Mouse (Mus musculus): ENCODE results near the gene Ddx52. TPM values are rescaled to one million over a fixed set of nuclear protein-coding genes. Genes with fewer than 3 reads are reported as not detected.

Gene Ddx52
- total RNA-seq, 2 experiments from 2014 or later = 28.1 to 62.9 TPM

DNA sequence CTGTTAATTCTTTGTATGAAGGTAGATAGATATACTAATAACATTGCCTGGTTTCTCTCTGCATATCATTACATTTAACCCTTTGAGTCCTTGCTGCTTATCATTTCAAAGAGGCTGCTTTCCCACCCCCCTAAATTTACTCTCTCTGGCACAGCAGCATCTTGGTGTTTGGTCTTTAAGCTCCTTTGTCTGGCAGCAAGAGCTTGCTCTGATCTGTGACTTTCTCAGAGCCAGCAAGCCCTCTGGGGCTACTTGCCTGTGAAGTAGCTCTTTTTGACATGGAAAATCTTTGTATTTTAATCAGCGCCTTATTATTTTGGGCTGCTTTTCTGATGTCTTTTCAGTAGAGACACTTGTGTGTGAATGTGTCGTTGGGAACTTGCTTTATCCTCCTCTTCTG, 69.7 kb downstream of the Ddx52 start:
- ATAC-seq (ENCODE audit: poor library complexity, severe bottlenecking) = no peak

Other genes with a start within 250 kb of the Ddx52 start
- gene Wfdc17, start 238.1 kb upstream of the Ddx52 start, total RNA-seq (2015) = 379 and 412 TPM in 2 replicates
- 127 and 155 TPM in 2 replicates for gene Wfdc17, start 238.1 kb upstream of the Ddx52 start, total RNA-seq (2017)
- 1.4 and 6.2 TPM in 2 replicates for gene Wfdc18, start 233.0 kb upstream of the Ddx52 start, total RNA-seq (2015)
- gene Wfdc18, start 233.0 kb upstream of the Ddx52 start, total RNA-seq (2017) = 1.3 and 3.9 TPM in 2 replicates
- 528 and 641 TPM in 2 replicates for gene Wfdc21, start 195.1 kb upstream of the Ddx52 start, total RNA-seq (2015)
- gene Wfdc21, start 195.1 kb upstream of the Ddx52 start, total RNA-seq (2017) = 492 and 635 TPM in 2 replicates
- gene Heatr6, start 188.4 kb upstream of the Ddx52 start, total RNA-seq (2015) = 13.0 and 17.0 TPM in 2 replicates
- gene Heatr6, start 188.4 kb upstream of the Ddx52 start, total RNA-seq (2017) = 13.2 and 19.8 TPM in 2 replicates
- not detected in 2 replicates for gene Hnf1b, start 92.0 kb upstream of the Ddx52 start, total RNA-seq (2015)
- gene Hnf1b, start 92.0 kb upstream of the Ddx52 start, total RNA-seq (2017) = not detected in 2 replicates
- 25.7 and 27.7 TPM in 2 replicates for gene Synrg, start 22.4 kb downstream of the Ddx52 start, total RNA-seq (2015)
- 20.6 and 23.8 TPM in 2 replicates for gene Synrg, start 22.4 kb downstream of the Ddx52 start, total RNA-seq (2017)
- gene Dusp14, start 127.2 kb downstream of the Ddx52 start, total RNA-seq (2015) = not detected in 2 replicates
- gene Dusp14, start 127.2 kb downstream of the Ddx52 start, total RNA-seq (2017) = not detected in 2 replicates
- gene Tada2a, start 187.5 kb downstream of the Ddx52 start, total RNA-seq (2015) = 4.9 and 7.2 TPM in 2 replicates
- 5.5 and 6.4 TPM in 2 replicates for gene Tada2a, start 187.5 kb downstream of the Ddx52 start, total RNA-seq (2017)
- gene Acaca, start 187.6 kb downstream of the Ddx52 start, total RNA-seq (2015) = 15.0 and 16.6 TPM in 2 replicates
- gene Acaca, start 187.6 kb downstream of the Ddx52 start, total RNA-seq (2017) = 16.6 and 23.9 TPM in 2 replicates
- not detected in 2 replicates for gene Gm11437, start 225.4 kb downstream of the Ddx52 start, total RNA-seq (2015)
- not detected in 2 replicates for gene Gm11437, start 225.4 kb downstream of the Ddx52 start, total RNA-seq (2017)